Mouse (Mus musculus): ENCODE data around the gene Cacna1s. TPM values are rescaled to one million over a fixed set of nuclear protein-coding genes. Genes with fewer than 3 reads are reported as not detected.

The Cacna1s gene
- total RNA-seq, 1 experiment, result 15.8 TPM

DNA sequence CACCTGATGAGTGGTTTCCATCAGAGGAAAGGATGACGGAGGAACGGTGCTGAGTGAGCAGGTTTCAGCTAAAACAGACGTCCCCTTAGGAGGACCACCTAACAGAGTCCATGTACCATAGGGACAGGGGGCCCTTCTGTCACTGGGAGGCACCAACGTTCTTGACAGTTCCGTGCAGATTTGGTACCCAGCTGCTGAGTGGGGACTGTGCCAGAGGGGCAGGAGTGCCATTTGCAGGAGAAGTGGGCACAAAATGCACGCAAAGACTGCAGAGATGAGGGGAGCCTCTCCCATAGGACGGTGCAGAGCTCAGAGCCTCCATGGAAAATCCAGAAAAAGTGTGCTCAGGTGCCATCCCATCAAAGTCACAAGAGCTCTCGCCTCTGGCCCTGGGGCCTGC lies 69.5 kb downstream of the Cacna1s start:
- H3K27ac ChIP-seq (ENCODE audit: insufficient read depth, low read depth, low read length, poor library complexity, severe bottlenecking), result no peak overlapping the region
- no peak for TF ChIP-seq CHD2 (IDR thresholded peaks at IDR 0.05; ENCODE audit: low read depth, low read length)
- no peak for TF ChIP-seq ZC3H11A (IDR thresholded peaks at IDR 0.05; ENCODE audit: borderline replicate concordance, low read depth, low read length)
- no peak for TF ChIP-seq MAFK (IDR thresholded peaks at IDR 0.05; ENCODE audit: insufficient read depth, low read depth, low read length)
- TF ChIP-seq HCFC1 (IDR thresholded peaks at IDR 0.05; ENCODE audit: borderline replicate concordance, insufficient read depth, low read length), result no peak
- TF ChIP-seq ZNF384 (IDR thresholded peaks at IDR 0.05; ENCODE audit: low read depth, low read length), result no peak

DNA sequence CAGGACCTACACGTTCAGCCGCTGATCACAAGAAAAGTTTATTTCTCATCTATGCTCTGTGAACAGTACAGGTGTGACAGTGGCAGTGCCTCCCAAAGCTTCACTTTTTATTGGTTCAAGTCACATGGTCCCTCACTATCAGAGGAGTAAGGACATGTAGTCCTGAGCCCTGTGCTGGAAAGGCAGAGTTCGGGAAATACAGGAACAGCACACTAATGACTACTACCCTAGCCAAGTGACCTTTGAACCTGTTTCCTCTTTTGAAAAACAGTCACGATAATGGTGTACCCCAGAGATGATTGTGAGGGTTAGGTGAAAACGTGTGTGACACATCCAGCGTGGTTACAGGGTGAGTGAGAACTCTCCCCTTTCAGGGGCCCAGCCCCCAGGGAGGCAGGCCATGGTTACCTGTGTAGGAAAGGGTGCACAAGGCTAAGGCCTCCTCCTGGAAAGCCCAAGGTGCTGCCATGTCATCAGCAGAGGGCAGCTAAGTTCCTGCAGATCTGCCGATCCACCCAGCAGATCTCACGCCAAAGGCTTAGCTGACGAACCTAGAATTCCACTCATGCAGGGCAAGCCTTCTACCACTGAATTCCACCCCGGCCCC lies 73.7 kb downstream of the Cacna1s start:
- no peak for TF ChIP-seq ZC3H11A (IDR thresholded peaks at IDR 0.05; ENCODE audit: borderline replicate concordance, low read depth, low read length)
- Histone ChIP-seq H3K4me3 (ENCODE audit: insufficient read depth in 1 of 2, low read depth in 1 of 2, low read length in 2 of 2, poor library complexity in 1 of 2, severe bottlenecking in 1 of 2) (no peak overlapping the region), H3K27ac (ENCODE audit: insufficient read depth, low read depth, low read length, poor library complexity, severe bottlenecking) (no peak overlapping the region), H3K9ac (ENCODE audit: insufficient read depth, low read depth, low read length, poor library complexity, severe bottlenecking) (no peak overlapping the region), H3K36me3 (ENCODE audit: control insufficient read depth, insufficient read depth, low read length, poor library complexity, severe bottlenecking) (no peaks in the 10 kb centered on the region), H3K4me1 (ENCODE audit: control insufficient read depth in 2 of 2, insufficient read depth in 2 of 2, low read length in 2 of 2, poor library complexity in 1 of 2) (peaks cover 0 to 2% of the 10 kb centered on the region in 2 experiments; a peak in 1 of 4 replicates), H3K9me3 (ENCODE audit: control insufficient read depth, insufficient read depth, low read depth, low read length) (no peaks in the 10 kb centered on the region)
- in situ Hi-C loops (cut with MboI; ENCODE audit: low sequenced_read_pairs in 2 of 2, unreplicated experiment in 2 of 2), result no loop called here
- DNase-seq (ENCODE audit: low read depth, low spot score), result no peak

More for the DNA sequence above, 69.5 kb downstream of the Cacna1s start:
- Histone ChIP-seq H3K4me3 (ENCODE audit: insufficient read depth in 1 of 2, low read depth in 1 of 2, low read length in 2 of 2, poor library complexity in 1 of 2, severe bottlenecking in 1 of 2) (no peak overlapping the region), H3K4me1 (ENCODE audit: control insufficient read depth in 2 of 2, insufficient read depth in 2 of 2, low read length in 2 of 2, poor library complexity in 1 of 2) (peaks cover 0 to 2% of the 10 kb centered on the region in 2 experiments; a peak in 1 of 4 replicates), H3K36me3 (ENCODE audit: control insufficient read depth, insufficient read depth, low read length, poor library complexity, severe bottlenecking) (no peaks in the 10 kb centered on the region), H3K9ac (ENCODE audit: insufficient read depth, low read depth, low read length, poor library complexity, severe bottlenecking) (no peak overlapping the region), H3K9me3 (ENCODE audit: control insufficient read depth, insufficient read depth, low read depth, low read length) (no peaks in the 10 kb centered on the region)
- no peak for DNase-seq (ENCODE audit: low read depth, low spot score)
- in situ Hi-C loops (cut with MboI; ENCODE audit: low sequenced_read_pairs in 2 of 2, unreplicated experiment in 2 of 2), result no loop called here

- Histone ChIP-seq H3K27ac (ENCODE audit: insufficient read depth, low read depth, low read length, poor library complexity, severe bottlenecking) (no peak overlapping the region), H3K9me3 (ENCODE audit: control insufficient read depth, insufficient read depth, low read depth, low read length) (no peaks in the 10 kb centered on the region), H3K9ac (ENCODE audit: insufficient read depth, low read depth, low read length, poor library complexity, severe bottlenecking) (no peak overlapping the region), H3K4me1 (ENCODE audit: control insufficient read depth in 2 of 2, insufficient read depth in 2 of 2, low read length in 2 of 2, poor library complexity in 1 of 2) (peaks cover 0 to 2% of the 10 kb centered on the region in 2 experiments; a peak in 1 of 4 replicates), H3K4me3 (ENCODE audit: insufficient read depth in 1 of 2, low read depth in 1 of 2, low read length in 2 of 2, poor library complexity in 1 of 2, severe bottlenecking in 1 of 2) (no peak overlapping the region), H3K36me3 (ENCODE audit: control insufficient read depth, insufficient read depth, low read length, poor library complexity, severe bottlenecking) (no peaks in the 10 kb centered on the region)
- no peak for TF ChIP-seq CHD2 (IDR thresholded peaks at IDR 0.05; ENCODE audit: low read depth, low read length)
- no peak for TF ChIP-seq ZC3H11A (IDR thresholded peaks at IDR 0.05; ENCODE audit: borderline replicate concordance, low read depth, low read length)
- no peak for TF ChIP-seq HCFC1 (IDR thresholded peaks at IDR 0.05; ENCODE audit: borderline replicate concordance, insufficient read depth, low read length)
- TF ChIP-seq MAFK (IDR thresholded peaks at IDR 0.05; ENCODE audit: insufficient read depth, low read depth, low read length), result no peak
- TF ChIP-seq ZNF384 (IDR thresholded peaks at IDR 0.05; ENCODE audit: low read depth, low read length), result no peak
- in situ Hi-C loops (cut with MboI; ENCODE audit: low sequenced_read_pairs in 2 of 2, unreplicated experiment in 2 of 2), result no loop called here
- DNase-seq (ENCODE audit: low read depth, low spot score), result no peak
Observed at GRCm38 (mm10) chr1:136126895-136127294, 74.3 kb downstream of the Cacna1s start.

DNA sequence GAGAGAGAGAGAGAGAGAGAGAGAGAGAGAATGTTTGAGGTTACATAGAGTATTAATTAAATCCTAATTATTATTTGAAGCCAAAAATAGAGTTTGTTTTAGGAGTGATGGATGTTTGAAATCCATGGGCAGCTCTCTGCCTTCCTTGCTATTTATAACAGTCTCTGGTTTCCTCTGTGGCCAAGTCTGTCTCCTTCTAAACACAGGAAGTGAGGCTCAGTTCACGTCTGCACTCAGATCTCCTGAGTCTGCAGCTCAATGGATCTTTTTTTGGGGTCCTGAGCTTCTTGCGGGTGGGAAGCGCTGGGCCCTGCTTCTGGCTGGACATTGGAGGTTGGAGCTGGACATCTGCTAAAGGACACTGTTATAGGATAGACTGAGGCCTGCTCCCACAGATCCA lies 75.3 kb downstream of the Cacna1s start:
- Histone ChIP-seq H3K27ac (ENCODE audit: insufficient read depth, low read depth, low read length, poor library complexity, severe bottlenecking) (no peak overlapping the region), H3K9ac (ENCODE audit: insufficient read depth, low read depth, low read length, poor library complexity, severe bottlenecking) (no peak overlapping the region), H3K9me3 (ENCODE audit: control insufficient read depth, insufficient read depth, low read depth, low read length) (no peaks in the 10 kb centered on the region), H3K4me3 (ENCODE audit: insufficient read depth in 1 of 2, low read depth in 1 of 2, low read length in 2 of 2, poor library complexity in 1 of 2, severe bottlenecking in 1 of 2) (no peak overlapping the region), H3K4me1 (ENCODE audit: control insufficient read depth in 2 of 2, insufficient read depth in 2 of 2, low read length in 2 of 2, poor library complexity in 1 of 2) (peaks cover 3 to 5% of the 10 kb centered on the region in 2 experiments; a peak in 1 of 4 replicates), H3K36me3 (ENCODE audit: control insufficient read depth, insufficient read depth, low read length, poor library complexity, severe bottlenecking) (no peaks in the 10 kb centered on the region)
- no peak for TF ChIP-seq CHD2 (IDR thresholded peaks at IDR 0.05; ENCODE audit: low read depth, low read length)
- no peak for TF ChIP-seq HCFC1 (IDR thresholded peaks at IDR 0.05; ENCODE audit: borderline replicate concordance, insufficient read depth, low read length)
- TF ChIP-seq ZC3H11A (IDR thresholded peaks at IDR 0.05; ENCODE audit: borderline replicate concordance, low read depth, low read length), result no peak
- TF ChIP-seq ZNF384 (IDR thresholded peaks at IDR 0.05; ENCODE audit: low read depth, low read length), result no peak
- no peak for TF ChIP-seq MAFK (IDR thresholded peaks at IDR 0.05; ENCODE audit: insufficient read depth, low read depth, low read length)
- no peak for DNase-seq (ENCODE audit: low read depth, low spot score)
- in situ Hi-C loops (cut with MboI; ENCODE audit: low sequenced_read_pairs in 2 of 2, unreplicated experiment in 2 of 2), result no loop called here

GRCm38 (mm10) chr1:136128416-136128815 lies 75.9 kb downstream of the Cacna1s start:
- no peak overlapping the region for H3K4me3 ChIP-seq (ENCODE audit: insufficient read depth in 1 of 2, low read depth in 1 of 2, low read length in 2 of 2, poor library complexity in 1 of 2, severe bottlenecking in 1 of 2)
- no peaks in the 10 kb centered on the region for H3K9me3 ChIP-seq (ENCODE audit: control insufficient read depth, insufficient read depth, low read depth, low read length)
- H3K36me3 ChIP-seq (ENCODE audit: control insufficient read depth, insufficient read depth, low read length, poor library complexity, severe bottlenecking), result no peaks in the 10 kb centered on the region
- TF ChIP-seq HCFC1 (IDR thresholded peaks at IDR 0.05; ENCODE audit: borderline replicate concordance, insufficient read depth, low read length), result no peak
- in situ Hi-C loops (cut with MboI; ENCODE audit: low sequenced_read_pairs in 2 of 2, unreplicated experiment in 2 of 2), result no loop called here
- DNase-seq (ENCODE audit: low read depth, low spot score), result no peak
- H3K4me1 ChIP-seq (ENCODE audit: control insufficient read depth in 2 of 2, insufficient read depth in 2 of 2, low read length in 2 of 2, poor library complexity in 1 of 2), result peaks cover 5 to 7% of the 10 kb centered on the region in 2 experiments; a peak in 1 of 4 replicates
- no peak overlapping the region for H3K27ac ChIP-seq (ENCODE audit: insufficient read depth, low read depth, low read length, poor library complexity, severe bottlenecking)
- H3K9ac ChIP-seq (ENCODE audit: insufficient read depth, low read depth, low read length, poor library complexity, severe bottlenecking), result no peak overlapping the region

Measured in ES-E14 (cell line).